28 mouse cellular contexts compared by ENCODE assay signal in the genomic region with DNA sequence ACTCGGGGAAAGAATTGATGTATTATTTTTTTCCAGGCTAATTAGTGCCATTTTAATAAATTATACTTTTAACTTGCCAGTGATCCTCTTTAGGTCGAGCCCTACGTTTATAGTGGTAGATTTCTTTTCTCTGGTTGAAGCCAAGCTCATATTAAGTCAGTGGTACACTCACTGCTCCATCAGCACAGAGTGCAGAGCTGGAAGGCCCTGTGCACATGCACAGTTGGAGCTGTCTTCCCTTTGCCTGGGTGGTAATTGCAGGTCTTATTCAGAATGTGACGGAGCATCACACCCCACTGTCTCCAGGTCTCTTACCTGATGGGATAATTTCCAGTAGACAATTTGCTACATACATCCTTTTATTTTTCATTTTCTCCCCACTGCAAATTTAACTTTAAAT. TPM values are rescaled to one million over a fixed set of nuclear protein-coding genes. Genes with fewer than 3 reads are reported as not detected.
DNase-seq lines count a peak whose midpoint lies in the region; ATAC-seq and TF ChIP-seq lines count a peak whose summit lies in the region.
"Had no signal": no experiment of that assay in that cellular context is flagged by ENCODE, and none has a peak within 500 bp of the region (broad histone marks: within the 10 kb centered on the region; RNA-seq: fewer than 3 reads in every experiment).

No protein-coding gene starts in this region.

- H3K9me3 ChIP-seq in forebrain, embryonic 13.5 days (replicated peaks): no peaks in the 10 kb centered on the region
- H3K9me3 ChIP-seq in forebrain, embryonic 10.5 days: 0 out of 2 replicates have a peak, but pooled peaks cover 8% of the 10 kb centered on the region
- H3K9me3 ChIP-seq in forebrain, embryonic 16.5 days (ENCODE audit: control insufficient read depth, low read length): no peaks in the 10 kb centered on the region; the same call in 1 of the 2 replicates
- peaks cover 3% of the 10 kb centered on the region; the same call in 1 of the 2 replicates for H3K9me3 ChIP-seq in embryonic facial prominence, embryonic 10.5 days
- H3K9me3 ChIP-seq: embryonic facial prominence, embryonic 12.5 days; embryonic facial prominence, embryonic 15.5 days; hindbrain, embryonic 13.5 days; intestine, embryonic 15.5 days had no signal

- H3K27ac ChIP-seq in forebrain, embryonic 13.5 days: no peak overlapping the region
- no peak overlapping the region for H3K27ac ChIP-seq in forebrain, embryonic 10.5 days
- no peak overlapping the region for H3K27ac ChIP-seq in forebrain, embryonic 16.5 days (ENCODE audit: low read length)
- no peak overlapping the region for H3K27ac ChIP-seq in embryonic facial prominence, embryonic 10.5 days (replicated peaks)
- H3K27ac ChIP-seq: embryonic facial prominence, embryonic 12.5 days; embryonic facial prominence, embryonic 15.5 days; hindbrain, embryonic 10.5 days; hindbrain, embryonic 13.5 days; intestine, embryonic 15.5 days had no signal

- no peaks in the 10 kb centered on the region for H3K36me3 ChIP-seq in forebrain, embryonic 13.5 days (ENCODE audit: poor library complexity, severe bottlenecking)
- no peaks in the 10 kb centered on the region for H3K36me3 ChIP-seq in forebrain, embryonic 10.5 days (replicated peaks)
- H3K36me3 ChIP-seq in forebrain, embryonic 16.5 days (ENCODE audit: control insufficient read depth, insufficient read depth): no peaks in the 10 kb centered on the region
- no peaks in the 10 kb centered on the region for H3K36me3 ChIP-seq in embryonic facial prominence, embryonic 10.5 days (replicated peaks)
- H3K36me3 ChIP-seq: embryonic facial prominence, embryonic 12.5 days; embryonic facial prominence, embryonic 15.5 days; G1E; hindbrain, embryonic 10.5 days; hindbrain, embryonic 13.5 days; intestine, embryonic 15.5 days had no signal

- no peak overlapping the region for H3K4me2 ChIP-seq in forebrain, embryonic 13.5 days
- no peak overlapping the region for H3K4me2 ChIP-seq in forebrain, embryonic 16.5 days (ENCODE audit: low read length)
- H3K4me2 ChIP-seq: embryonic facial prominence, embryonic 12.5 days; embryonic facial prominence, embryonic 15.5 days; heart, embryonic 11.5 days; hindbrain, embryonic 13.5 days; intestine, embryonic 15.5 days had no signal

- TF ChIP-seq CTCF in brain, embryonic 14.5 days (IDR thresholded peaks at IDR 0.05; ENCODE audit: borderline replicate concordance, extremely low read depth, insufficient read depth, insufficient read length): no peak

- no peak overlapping the region for H3K9ac ChIP-seq in forebrain, embryonic 13.5 days
- H3K9ac ChIP-seq in forebrain, embryonic 16.5 days (replicated peaks; ENCODE audit: low read depth, low read length): no peak overlapping the region
- H3K9ac ChIP-seq: embryonic facial prominence, embryonic 12.5 days; embryonic facial prominence, embryonic 15.5 days; hindbrain, embryonic 13.5 days; intestine, embryonic 15.5 days had no signal

- WGBS in forebrain, embryonic 13.5 days: 51% methylated on average over 4 of the region's 4 CpGs
- 80% methylated on average over 4 of the region's 4 CpGs for WGBS in forebrain, embryonic 10.5 days
- WGBS in forebrain, embryonic 16.5 days: 44% methylated on average over 4 of the region's 4 CpGs
- 65% methylated on average over 4 of the region's 4 CpGs for WGBS in embryonic facial prominence, embryonic 10.5 days

- no peak for DNase-seq in forebrain, embryonic 10.5 days (ENCODE audit: extremely low spot score, low spot score)
- DNase-seq in brain, embryonic 14.5 days (ENCODE audit: low read depth): peak; percentile 45
- DNase-seq in lung, postnatal 25 days (ENCODE audit: low spot score): no peak
- no peak for DNase-seq in embryonic facial prominence, embryonic 10.5 days (ENCODE audit: low spot score)
- DNase-seq: adrenal gland, adult 2 months; adrenal gland, postnatal 14 days; B cell, adult 2 months; cerebellum, adult 18-20 months; cerebellum, adult 9-10 months; cerebellum, postnatal 14 days; gastrocnemius, postnatal 10 days; gastrocnemius, postnatal 36 days; kidney, adult 11 months; kidney, adult 8-10 months had no signal

- ATAC-seq in forebrain, embryonic 13.5 days: peak; percentile 69
- ATAC-seq in forebrain, embryonic 16.5 days: peak; percentile 81
- ATAC-seq: hindbrain, embryonic 16.5 days; intestine, embryonic 15.5 days; Patski had no signal

- H3K4me1 ChIP-seq in forebrain, embryonic 13.5 days: peaks cover 4% of the 10 kb centered on the region
- peaks cover 7% of the 10 kb centered on the region for H3K4me1 ChIP-seq in forebrain, embryonic 10.5 days
- peaks cover 4% of the 10 kb centered on the region; the same call in 1 of the 2 replicates for H3K4me1 ChIP-seq in forebrain, embryonic 16.5 days (replicated peaks; ENCODE audit: control insufficient read depth, insufficient read depth, low read length)
- peaks cover 7% of the 10 kb centered on the region for H3K4me1 ChIP-seq in embryonic facial prominence, embryonic 10.5 days
- H3K4me1 ChIP-seq: embryonic facial prominence, embryonic 12.5 days; embryonic facial prominence, embryonic 15.5 days; hindbrain, embryonic 13.5 days; intestine, embryonic 15.5 days had no signal

- no peaks in the 10 kb centered on the region for H3K27me3 ChIP-seq in forebrain, embryonic 13.5 days
- H3K27me3 ChIP-seq in forebrain, embryonic 10.5 days (ENCODE audit: poor library complexity, severe bottlenecking): no peaks in the 10 kb centered on the region
- H3K27me3 ChIP-seq in forebrain, embryonic 16.5 days (replicated peaks; ENCODE audit: control insufficient read depth, insufficient read depth, low read length): no peaks in the 10 kb centered on the region
- H3K27me3 ChIP-seq in embryonic facial prominence, embryonic 10.5 days (replicated peaks; ENCODE audit: low read depth, poor library complexity, severe bottlenecking): no peaks in the 10 kb centered on the region
- H3K27me3 ChIP-seq: CH12.LX; embryonic facial prominence, embryonic 12.5 days; embryonic facial prominence, embryonic 15.5 days; hindbrain, embryonic 13.5 days; intestine, embryonic 15.5 days had no signal

- H3K4me3 ChIP-seq in forebrain, embryonic 13.5 days: no peak overlapping the region
- H3K4me3 ChIP-seq in forebrain, embryonic 10.5 days: no peak overlapping the region
- no peak overlapping the region for H3K4me3 ChIP-seq in forebrain, embryonic 16.5 days (replicated peaks; ENCODE audit: low read length)
- H3K4me3 ChIP-seq in embryonic facial prominence, embryonic 10.5 days: no peak overlapping the region
- H3K4me3 ChIP-seq: embryonic facial prominence, embryonic 12.5 days; embryonic facial prominence, embryonic 15.5 days; hindbrain, embryonic 10.5 days; hindbrain, embryonic 13.5 days; intestine, embryonic 15.5 days had no signal

- no peak for TF ChIP-seq POLR2A in brain, embryonic 14.5 days (IDR thresholded peaks at IDR 0.05; ENCODE audit: borderline replicate concordance, extremely low read depth, insufficient read depth, insufficient read length, poor library complexity, severe bottlenecking)

RNA-seq across cellular contexts. Expression of gene Gm17359, which starts 52.6 kb away (rescaled TPM):
- not detected in 2 replicates for polyA plus RNA-seq in forebrain, embryonic 13.5 days (2015; fragmentation: Nextera tagmentation; extraction: Ambion mirVana)
- polyA plus RNA-seq in forebrain, embryonic 10.5 days (2016; fragmentation: Nextera tagmentation; extraction: Ambion mirVana): not detected in 2 replicates
- polyA plus RNA-seq in brain, embryonic 14.5 days (2012; rRNA removed): 0.04 TPM in 1 of 2 replicates, not detected in the other
- 0.14 TPM in 1 of 2 replicates, not detected in the other for polyA plus RNA-seq in forebrain, embryonic 16.5 days (2015; fragmentation: Nextera tagmentation; extraction: Ambion mirVana)
- polyA plus RNA-seq in embryonic facial prominence, embryonic 10.5 days (2016; fragmentation: Nextera tagmentation; extraction: Ambion mirVana): 0.10 TPM in 1 of 2 replicates, not detected in the other
- polyA plus RNA-seq: adrenal gland, adult 2 months; embryonic facial prominence, embryonic 12.5 days; embryonic facial prominence, embryonic 15.5 days; G1E; heart, embryonic 11.5 days; heart, embryonic 14.5 days; heart, postnatal 0 days; hindbrain, embryonic 10.5 days; hindbrain, embryonic 13.5 days; hindbrain, embryonic 16.5 days; intestine, embryonic 15.5 days; Patski had no signal
